Mouse (Mus musculus) E14TG2a.4 (cell line): ENCODE data around the gene Dusp6.

Experiments
- CTCF ChIP-seq: conservative IDR thresholded peaks from 2 replicates; pipeline ENCODE4 v1.5.1; 2014; ENCODE audit warnings: low read length
- NANOG ChIP-seq: IDR thresholded peaks from 2 replicates; pipeline ENCODE4 v1.6.1; 2014; ENCODE audit warnings: borderline replicate concordance, low read length, mixed read lengths
- POU5F1 ChIP-seq: IDR thresholded peaks from 2 replicates; pipeline ENCODE4 v1.6.1; 2014; ENCODE audit warnings: low read length, borderline replicate concordance

DNA sequence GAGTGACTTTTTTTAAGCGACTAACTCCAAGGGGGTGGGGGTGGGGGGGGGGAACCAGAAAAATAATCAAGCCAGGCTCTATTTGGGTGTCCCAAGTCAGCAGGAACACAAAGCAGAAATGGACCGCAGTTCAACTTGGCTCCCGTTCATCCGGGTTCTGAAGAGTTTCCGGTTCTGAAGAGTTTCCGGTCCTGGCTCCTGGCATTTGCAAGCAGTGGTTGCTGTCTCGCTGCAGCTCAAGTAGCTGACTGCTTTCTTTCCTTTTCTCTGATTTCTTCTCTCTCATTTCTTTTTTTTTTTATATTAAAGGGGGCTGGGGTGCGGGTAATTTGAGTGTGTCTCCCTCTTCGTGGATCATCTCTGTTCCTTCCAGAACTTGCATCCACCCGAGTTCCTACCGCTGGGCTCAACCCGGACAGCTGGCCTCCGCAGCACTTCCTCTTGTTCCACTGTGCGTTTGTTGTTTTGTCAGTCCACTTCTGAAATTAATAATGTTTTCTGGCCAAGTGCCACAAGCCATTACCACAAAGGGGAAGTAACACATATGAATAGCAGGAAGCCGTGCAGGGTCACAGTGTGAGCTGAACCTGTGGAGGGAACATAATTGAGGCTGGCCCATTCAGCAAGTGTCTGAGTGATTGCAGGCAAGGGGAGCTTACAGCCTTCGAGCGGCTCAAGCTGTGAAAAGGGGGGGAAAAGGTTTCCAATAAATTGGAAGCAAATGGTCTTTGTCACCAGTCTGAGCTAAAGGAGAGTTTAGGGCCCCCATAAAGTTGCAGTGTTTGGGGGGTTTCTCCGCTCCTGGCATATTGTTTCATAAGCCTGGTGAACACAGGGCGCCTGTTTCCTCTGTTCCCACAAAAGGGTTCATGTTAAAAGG, 5.6 kb downstream of the Dusp6 start:
- TF ChIP-seq CTCF (no peak), NANOG (no peak), POU5F1 (no peak)
